Mouse (Mus musculus) kidney, postnatal 14 days (tissue): Measurements from ENCODE around the gene Alk.
A peak's percentile ranks its signal among the peaks of the same experiment; 100 is the strongest.

Experiments used
- DNase-seq: peaks from one replicate; pipeline ENCODE4 v3.0.0; 2022; ENCODE audit warnings: mixed read lengths

The Alk gene

DNA sequence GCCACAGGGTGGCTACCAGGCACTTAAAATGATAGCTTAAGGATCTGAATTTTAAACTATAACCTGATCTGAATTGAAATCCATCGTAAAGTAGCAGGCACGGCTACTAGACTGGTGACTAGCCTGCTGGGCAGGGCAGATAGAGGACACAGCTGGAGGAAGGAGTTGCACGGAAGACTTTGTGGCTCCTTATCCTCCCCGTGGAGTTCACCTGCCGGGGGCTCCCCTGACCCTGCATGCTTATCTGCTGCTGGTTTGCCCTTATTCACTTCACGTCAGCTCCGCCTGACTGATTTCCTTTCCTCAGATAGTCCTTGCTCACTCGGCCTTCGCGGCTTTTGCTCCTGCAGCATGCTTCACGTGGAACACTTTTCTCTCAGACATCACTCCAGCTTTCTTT is 484.1 kb downstream of the Alk start:
- no peak for DNase-seq

DNA sequence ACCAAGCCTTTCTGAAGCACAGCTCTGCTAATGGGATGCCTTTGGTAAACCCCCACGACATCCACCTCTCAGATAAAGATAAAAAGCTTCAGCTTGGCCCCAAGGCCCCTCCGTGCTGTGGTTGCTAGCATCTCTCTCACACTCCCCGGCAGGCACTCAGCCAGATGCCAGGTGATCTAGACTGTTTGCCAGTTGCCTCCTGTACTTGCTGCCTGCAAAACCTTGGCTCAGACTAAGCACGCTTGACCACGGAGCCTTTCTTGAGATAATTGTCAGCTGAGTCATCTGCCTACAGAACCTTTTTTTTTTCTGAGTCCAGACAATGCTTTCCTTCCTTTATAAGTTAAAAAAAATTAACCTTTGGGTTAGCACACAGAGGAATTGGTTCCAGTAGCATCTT is 486.1 kb downstream of the Alk start:
- DNase-seq = no peak

DNA sequence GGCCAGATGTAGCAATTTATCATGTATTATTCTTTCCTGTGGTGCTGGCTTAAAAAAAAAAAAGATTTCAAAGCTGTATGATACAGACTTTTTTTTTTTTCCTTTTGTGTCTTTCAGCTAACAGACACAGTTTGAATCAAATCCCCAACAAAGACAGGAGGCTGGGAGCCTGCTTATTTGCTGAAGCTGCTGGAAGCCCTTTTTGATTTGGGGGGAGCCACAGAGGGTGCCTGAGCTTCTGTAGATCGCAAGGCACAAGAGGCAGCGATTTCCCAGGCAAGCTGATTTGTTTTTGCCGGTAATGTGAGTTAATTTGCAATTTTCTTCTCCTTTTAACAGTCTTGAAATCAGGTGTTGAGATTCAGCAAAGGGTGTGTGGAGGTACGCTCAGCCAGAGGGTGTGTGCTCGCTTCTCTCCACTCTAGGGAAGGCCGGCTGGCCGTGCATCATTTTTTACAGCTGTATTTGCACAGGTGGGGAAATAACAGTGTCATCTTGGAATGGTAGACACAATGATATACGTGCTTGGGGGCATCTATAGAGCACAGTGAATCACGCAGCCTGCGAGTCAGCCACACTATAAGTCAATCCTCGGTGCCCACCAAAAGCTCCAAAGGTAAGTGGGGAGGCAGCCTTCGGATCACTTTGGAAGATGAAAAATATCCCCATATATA is 489.0 kb downstream of the Alk start:
- no peak for DNase-seq

DNA sequence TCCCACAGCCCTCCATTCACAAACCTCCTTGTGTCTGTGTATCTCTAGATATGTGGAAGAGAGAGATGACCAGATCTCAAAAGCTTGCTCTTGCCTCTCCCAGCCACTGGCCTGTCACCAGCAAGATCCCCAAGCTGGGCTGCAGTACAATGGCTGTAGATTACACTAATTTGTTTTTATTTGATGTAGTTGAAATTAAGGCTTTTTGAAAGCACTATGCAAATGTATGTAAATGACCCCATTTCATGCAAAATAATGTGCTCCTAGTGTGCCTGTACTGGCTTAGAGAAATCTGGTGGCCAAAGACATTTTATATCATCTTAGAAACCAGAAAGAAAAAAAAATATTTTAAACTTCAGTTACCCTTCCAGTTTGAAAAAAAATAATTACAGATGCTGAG is 492.4 kb downstream of the Alk start:
- DNase-seq = no peak

DNA sequence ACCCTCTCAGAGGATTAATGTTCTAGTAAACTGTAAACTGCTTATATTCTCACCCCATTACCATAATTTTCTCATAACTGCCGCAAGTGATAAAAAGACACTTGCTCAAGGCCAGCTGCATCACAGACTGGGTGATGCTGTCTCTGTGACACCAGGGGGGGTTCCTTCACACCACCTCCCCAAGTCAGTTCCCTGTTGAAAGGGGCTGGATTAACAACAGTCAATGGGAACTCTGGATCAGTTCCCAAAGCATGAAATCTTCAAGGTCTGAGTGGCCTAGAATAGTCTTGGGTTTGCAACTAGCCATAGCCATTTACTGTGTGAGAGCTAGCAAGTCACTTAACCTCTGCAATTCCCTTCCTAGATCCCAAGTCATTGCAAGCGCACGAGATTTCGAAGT is 492.9 kb downstream of the Alk start:
- DNase-seq = no peak

DNA sequence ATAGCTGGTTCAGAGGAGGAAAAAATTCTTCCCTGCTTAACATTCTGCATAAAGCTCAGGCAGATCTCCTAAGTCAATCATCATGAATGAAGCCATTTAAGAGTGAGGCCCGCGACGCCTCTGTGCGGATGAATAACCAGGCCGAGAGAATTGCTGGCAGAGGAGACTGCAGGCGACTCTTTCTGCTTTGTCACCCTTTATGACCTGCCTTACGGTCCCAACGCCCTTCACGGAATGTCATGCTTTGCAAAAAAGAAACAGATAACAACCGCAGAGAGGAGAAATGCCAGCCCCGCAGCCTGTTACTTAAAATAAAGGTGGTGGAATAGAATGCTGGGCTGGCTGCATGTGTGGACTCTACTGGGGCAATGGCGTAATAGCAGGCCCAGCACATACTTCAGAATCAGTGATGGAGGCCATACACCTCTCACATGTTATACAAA is 517.1 kb downstream of the Alk start:
- no peak for DNase-seq

DNA sequence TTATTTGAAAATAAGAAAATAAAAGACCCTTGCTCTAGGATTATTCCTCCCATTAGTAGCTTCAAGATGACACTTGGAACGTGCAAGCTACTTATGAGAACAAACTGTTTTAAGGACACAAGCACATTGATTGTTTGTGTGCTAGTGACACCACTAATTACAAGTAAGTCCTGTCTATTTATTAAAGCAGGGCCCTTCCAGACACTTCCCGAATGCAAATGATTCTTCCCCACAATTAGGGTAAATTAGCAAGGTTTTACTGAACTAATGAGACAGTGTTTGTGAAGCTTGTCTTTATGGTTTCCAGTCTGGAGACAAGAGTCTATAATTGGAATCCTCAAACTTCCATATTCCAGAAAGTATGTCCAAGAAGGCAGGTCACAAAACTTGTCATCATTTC is 523.0 kb downstream of the Alk start:
- no peak for DNase-seq

DNA sequence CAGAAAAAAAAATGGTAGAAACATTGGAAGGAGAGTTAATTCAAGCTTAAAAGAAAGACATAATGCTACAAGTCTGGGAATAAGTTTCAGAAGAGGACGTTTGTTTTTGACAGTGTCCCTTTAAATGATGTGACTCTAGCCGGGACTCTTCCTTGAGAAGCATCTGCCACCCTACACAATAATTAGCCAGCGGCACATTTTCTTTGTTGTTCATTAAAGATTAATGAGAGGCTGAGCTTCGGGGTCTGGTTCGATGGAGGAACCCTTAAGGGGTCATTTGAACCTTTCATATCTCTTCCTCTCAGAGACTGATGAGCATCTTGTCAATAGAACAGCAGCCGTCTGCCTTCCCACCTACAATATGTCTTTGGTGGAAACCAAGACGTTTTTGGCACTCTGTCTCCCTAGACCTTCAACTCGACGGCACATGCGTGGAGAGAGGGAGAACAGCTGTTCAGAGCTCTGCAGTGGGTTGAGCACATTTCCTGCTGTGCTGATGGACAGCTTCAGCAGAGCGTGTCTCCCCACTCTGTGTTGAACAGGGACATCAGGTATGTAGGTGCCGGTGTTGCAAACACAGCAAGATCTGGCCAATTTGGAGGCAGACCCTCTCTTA is 528.0 kb downstream of the Alk start:
- DNase-seq = peak; percentile 5

DNA sequence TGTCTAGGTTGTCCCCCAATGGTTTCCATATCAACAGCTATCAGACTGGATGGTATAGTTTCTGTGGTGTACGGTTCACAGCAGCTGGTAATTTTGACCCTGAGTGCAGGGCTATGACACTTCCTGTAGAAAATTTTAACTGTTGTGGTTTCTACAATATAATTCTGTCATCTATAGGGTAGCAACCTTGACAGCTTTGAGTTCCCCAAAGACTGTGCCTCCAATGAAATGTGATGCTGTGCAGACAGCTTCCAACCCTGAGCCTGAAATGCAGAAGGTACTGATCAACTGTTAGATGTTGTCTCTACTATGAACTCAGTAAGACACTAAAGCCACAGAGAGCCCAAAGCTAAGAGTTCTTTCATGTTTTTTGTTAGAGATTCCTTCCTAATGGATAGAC is 532.6 kb downstream of the Alk start:
- DNase-seq = no peak

DNA sequence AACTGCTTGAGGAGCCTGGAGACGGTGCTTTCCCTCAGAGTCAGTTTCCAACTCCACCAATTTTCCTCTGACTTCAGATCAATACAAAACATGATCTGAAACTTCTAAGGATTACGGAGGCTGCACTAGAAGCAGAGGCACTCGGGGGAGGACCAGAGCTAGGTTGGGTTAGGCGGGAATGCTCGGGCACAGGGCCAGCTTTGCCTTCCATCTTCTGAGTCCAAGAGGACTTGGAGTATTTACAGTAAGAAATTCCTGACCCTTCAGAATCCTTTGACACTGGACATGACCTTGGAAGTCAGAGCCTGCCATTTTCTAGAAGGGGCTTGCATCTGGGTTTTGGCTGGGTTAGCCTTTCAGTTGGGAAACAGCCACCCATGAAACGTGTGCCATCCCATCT is 536.3 kb downstream of the Alk start:
- DNase-seq = no peak

DNA sequence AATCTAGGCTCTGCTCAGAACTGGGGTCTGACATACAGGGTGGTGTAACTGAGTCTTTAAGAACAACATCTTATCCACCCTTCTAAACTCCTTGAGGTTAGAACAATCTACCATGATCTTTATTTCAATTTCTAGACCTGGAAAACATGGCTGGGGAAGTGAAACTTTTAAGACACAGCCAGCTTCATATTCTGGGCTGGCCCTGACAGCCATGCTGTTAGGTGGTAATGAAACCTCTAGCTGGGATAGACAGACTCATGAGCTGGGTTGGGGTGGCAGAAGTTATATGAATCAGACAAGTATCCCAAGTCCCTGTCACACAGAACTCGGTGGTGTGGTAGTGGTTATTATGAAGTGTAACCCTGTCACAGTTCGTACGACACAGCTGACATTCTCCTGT is 541.4 kb downstream of the Alk start:
- DNase-seq = no peak

DNA sequence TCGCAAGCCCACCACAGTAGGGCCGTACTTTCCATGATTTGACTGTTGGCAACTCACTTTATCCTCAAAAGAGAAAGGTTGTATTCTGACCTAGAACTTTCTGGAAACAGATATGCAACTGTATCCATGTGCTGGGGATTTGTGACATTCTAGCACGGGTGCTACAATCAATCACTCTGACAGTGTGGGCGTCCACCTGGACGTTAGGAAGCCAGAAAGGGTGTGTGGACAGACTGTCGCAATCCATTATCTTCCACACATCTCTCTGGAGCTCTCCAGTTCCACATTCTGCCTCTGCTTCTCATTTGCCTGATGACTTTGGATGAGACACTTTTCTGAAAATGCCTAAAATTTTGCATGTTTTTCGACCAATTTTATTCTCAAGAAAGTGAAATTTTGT is 545.1 kb downstream of the Alk start:
- DNase-seq = no peak

DNA sequence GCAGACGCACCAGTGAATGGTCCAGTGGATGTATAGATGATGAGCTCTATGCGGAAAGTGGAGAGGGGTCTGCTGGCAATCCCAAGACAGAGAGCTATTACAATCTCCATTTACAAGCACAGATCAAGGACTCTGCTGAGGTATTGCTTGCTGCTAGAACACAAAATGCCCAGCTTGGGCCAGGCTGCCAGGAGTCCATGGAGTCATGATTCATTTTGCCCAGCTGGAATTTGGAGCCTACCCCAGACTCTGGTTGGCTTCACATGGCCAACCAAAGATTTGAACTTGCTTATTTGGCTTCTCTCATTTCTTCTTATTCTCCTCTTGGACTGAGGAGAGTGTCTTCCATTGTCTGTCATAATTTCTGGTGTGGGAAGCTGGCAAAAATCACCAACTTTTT is 558.8 kb downstream of the Alk start:
- DNase-seq = no peak

DNA sequence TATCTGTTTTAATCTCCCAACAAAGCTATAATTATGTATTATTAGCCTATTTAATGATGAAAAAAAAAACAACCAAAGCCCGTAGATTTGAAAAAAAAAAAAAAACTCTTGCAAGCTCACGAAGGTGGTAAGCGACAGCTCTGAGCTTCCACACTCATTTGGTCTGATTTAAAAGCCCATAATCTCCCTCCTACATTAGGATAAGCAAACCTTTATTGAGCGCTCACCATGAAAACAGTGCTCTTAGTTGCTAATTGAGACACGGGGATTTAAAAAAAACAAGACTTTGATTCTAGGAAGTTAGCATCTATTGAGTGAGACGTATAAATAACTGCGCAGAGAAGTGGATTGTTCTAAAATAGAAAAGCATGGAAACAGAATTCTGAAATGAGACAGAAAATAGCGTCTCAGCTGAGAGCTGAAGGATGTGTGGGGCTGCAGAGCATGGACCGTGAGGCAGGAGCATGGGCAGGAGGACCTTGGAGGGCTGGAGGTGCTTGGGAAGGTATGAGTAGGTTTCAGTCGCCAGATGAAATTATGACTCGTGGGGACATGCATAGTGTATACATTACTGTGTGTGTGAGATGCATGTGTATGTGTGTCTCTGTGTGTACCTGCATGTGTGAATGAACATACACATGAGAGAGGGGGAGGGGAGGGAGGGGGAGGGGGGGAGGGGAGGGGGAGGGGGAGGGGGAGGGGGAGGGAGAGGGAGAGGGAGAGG is 560.6 kb downstream of the Alk start:
- no peak for DNase-seq

DNA sequence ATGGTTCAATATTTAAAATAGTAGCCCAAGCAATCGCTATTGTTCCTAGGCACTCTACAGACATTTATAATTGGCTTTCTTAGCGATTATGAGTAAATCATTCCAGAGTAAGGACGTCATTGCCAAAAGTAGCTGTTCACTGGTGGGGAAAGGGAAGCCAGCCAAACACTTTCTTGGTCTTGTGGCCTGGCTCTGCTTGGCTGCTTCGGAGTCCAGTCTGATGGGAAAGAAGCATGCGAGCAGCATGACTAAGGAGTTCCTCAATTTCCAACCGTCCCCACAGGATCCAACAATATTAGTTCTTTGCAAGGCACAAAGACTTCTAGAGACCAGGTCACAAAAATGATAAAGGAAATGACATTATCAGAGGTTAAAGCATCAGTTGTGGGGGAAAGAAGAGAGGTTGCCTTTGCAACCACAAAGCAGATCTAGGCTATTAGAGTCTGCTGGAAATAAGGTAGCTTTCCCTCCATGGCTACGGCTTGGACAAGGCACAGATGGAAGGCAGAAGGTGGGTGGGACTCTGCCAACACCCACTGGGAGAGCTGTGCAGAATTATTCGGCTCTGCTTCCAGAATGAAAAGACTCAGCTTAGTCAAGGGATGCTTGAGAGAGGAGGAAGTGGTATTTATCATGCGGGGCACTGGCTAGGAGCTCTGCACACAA is 561.3 kb downstream of the Alk start:
- DNase-seq = peak; percentile 79

DNA sequence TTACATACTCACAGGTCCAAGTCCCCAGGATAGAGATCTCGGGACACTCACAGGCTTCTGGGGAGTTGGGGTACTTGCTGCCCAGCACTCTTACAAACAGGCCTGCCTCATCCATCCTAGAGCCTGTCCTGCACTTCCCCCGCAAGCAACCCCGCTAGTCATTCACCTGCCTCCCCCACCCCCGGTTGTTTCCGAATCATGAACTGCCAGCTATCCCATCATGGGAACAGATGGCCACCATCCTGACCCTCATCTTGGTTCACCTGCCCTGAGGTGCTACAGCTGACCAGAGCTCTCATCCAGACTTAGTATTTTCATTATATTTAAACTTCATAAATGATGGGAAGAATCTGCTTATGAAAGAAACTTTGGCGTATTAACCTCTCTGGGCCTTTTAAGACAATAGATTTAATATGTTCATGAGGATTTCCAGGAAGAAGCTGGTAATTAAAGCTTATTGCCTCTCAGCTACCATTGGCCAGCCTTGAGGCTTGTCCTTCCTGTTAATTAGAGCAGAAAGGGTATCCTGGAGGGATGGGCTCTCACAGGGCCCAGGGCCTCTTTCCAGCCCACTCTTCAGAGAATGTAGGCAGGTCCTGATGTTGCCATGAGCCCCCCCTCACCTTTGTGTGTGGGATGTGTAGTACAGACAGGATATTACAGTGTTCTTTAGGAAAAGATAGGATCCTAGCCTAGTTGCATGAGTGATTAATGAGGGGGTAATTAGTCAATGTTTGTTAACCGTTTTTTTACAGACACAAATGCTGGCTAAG is 565.1 kb downstream of the Alk start:
- no peak for DNase-seq

DNA sequence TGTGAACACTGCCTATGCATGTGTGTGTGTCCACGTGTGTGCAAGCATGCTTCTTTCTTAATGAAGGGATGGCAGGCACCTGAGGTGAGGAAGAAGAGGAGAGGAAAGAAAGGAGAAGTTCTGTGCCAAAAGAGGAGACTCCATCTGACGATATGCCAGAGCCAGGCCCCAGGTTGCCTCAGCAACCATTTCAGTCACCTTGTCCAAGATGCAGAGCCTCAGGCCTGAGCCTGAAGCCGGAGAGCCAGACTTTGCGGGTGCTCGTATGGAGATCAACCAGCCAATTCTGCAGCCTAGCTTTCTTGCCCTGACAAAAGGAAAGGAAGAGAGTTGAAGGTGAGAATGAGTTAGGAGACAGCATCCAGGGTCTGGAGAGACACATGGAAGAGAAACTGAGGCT is 566.1 kb downstream of the Alk start:
- no peak for DNase-seq

DNA sequence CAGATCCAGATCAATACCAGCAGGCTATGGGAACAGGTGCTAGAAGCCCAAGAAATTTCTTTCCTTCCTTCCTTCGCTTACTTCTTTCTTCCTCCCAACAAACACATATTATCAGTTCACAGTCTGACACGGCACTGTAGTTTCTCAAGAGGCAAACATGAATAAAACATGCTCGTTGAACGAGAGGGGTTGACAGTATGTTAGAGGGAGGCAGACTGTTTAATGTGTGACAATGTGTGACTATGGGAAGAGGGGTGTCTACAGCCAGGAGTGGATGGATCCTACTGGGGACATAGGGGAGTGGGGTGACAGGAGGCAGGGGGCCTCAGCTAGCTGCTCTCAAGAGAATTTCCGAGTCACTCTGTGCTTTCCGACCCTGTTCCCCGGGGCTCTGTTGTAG is 573.8 kb downstream of the Alk start:
- DNase-seq = no peak

DNA sequence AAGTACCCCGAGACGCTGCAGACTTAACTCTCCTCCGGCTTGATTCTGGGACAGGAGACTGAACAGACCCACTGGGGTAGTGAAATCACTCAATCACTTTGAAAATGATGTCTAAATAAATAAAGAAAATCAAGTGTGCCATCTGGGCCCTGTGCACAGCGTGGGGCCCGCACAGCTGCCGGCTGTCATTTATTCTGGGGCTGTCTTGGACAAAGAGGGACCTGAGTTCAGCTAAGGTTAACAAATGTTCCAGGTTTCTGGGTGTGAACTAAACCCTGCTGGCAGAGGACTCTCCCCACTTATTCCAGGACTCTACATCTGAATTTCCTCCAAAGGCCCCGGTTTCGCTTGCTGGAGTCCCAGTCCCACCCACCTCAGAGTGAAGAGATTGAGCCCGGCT is 581.1 kb downstream of the Alk start:
- no peak for DNase-seq

DNA sequence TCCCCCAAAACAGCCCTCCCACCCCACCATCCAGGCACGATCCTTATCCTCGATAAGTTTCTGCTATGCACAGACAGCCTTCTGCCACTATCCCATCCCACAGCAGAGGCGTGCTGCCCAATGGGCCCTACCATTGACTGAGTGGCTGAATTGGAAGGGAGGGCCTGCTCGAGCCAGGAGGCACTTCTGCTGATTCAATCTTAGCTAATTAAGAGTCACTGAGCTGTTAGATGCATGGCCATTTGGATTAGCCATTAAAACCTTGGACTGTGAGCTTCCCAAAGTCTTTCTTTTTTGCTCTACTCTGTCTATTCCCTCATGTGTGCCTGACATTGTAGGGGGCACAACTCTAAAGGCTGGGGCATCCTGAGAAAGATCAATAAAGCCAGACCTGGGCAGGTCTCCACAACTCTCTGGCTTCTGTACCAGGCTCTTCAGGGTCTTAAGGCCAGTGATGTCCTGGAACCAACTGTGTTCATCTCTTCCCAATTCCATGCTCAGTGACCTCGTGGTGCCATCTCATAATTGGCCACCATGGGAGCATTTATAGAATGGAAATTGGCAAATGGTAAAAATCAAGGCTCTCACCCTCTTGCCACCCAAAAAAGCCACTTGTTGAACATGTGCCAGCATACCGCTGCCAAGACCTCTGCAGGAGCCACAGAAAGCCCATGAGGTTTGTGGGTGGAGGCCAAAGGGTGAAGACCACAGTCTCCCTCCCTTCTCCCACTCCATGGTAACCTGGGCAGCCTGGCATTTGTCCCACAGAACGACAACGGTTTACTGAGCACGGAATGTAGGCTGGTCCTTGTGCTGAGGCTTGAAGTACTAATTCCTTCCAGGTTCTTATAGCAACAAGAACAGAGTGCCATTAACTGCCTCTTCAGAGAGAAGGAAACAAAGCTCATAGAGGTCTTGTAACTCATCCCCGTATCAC is 582.4 kb downstream of the Alk start:
- peak; percentile 90 for DNase-seq

DNA sequence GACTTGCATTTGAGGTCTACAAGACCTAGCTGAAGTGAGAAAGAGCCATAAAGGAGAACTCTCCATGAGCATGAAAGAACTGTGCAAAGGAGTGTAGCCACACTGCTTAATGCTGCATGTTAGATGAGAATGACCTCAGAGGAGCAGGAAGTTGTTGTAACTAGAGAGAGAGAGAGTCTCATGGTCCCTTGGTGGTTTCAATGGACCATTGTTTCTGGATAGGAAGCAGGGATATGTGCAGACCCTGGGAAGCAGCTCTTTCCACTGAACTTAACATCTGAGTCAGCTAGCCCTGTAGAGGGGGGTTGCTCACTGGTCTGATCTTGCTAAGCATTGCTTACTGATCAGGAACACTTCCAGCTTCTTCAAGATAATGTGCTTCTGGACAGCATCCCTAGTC is 587.1 kb downstream of the Alk start:
- DNase-seq = no peak

DNA sequence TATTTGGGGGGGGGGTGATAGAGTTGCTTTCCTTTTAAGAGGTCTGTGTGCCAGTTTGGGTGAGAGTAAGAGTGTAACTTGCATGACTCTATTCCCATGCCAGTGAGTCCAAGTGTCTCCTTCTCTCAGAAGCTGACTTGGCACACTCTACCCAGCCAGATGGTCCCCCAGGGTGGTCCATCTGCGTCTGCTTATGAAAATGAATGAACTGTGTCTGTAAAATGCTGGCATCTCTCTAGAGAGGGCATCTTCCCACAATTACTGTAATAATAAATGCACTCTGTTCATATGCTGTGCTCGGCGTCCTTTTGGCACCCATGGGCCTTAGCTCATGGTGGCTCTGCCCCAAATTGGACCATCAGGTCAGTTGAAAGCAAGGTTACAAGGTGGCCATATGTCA is 589.2 kb downstream of the Alk start:
- no peak for DNase-seq
